Mouse (Mus musculus) liver, embryonic 14.5 days (tissue): ENCODE measurements around the gene Gm6309.

Experiments
- CTCF ChIP-seq: IDR thresholded peaks from 2 replicates; pipeline ENCODE4 v1.5.1; 2016; ENCODE audit warnings: antibody characterized with exemption, low read depth, control low read depth
- EP300 ChIP-seq: IDR thresholded peaks from 2 replicates; pipeline ENCODE4 v1.6.1; 2016; ENCODE audit warnings: antibody characterized with exemption, low read depth

DNA sequence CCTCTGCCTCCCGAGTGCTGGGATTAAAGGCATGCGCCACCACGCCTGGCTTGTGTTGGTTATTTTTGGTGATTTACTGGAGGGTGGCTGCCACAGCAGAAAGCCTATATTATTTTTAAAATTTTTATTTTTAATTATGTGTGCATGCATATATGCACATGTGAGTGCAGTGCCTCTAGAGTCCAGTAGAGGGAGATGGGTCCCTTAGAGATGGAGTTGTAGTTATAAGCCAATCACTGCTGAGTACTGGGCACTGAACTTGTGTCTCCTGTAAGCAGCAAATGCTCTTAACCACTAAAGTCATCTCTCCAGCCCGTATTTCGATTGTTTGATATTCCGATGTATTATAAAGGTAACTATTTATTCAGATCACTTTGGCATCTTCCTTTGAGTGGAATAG lies 30.1 kb upstream of the Gm6309 start:
- TF ChIP-seq CTCF (peak; percentile 51; the same call in 1 of the 2 replicates), EP300 (no peak)
